Mouse (Mus musculus): ENCODE measurements around the gene Cuedc2. TPM values are rescaled to one million over a fixed set of nuclear protein-coding genes. Genes with fewer than 3 reads are reported as not detected.

Cuedc2 gene
- polyA plus RNA-seq, 1 experiment from 2014 or later: 67.3 TPM

DNA sequence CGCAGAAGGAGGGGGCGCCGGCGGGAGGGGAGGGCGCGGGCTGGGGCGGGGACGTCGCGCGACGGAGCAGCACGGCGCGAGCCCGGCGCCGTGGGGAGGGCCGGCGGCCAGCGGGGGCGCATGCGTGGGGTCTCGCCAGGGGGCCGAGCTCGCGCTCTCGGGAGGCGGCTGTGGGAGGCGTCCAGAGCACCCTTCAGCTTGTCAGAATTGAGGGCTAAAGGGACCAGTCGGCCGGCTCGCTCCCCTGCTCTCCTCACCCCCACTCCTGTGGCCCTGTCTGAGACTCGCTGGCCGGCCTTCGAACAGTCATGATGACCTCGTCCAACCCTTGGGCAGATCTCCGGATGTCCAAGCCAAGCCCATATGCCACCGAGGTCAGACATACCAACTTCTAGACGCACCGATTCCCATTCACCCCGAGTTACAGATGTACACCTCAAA is 20.5 kb downstream of the Cuedc2 start:
- no peak for ATAC-seq (ENCODE audit: low read depth)
- Histone ChIP-seq H3K4me3 (ENCODE audit: low read depth, low read length) (peak overlapping the region; percentile 45), H3K4me2 (ENCODE audit: low read depth, low read length) (peak overlapping the region; percentile 52), H3K27ac (ENCODE audit: low read length) (no peak overlapping the region), H3K4me1 (ENCODE audit: control insufficient read depth, low read depth, low read length) (peaks cover 52% of the 10 kb centered on the region), H3K9me3 (replicated peaks; ENCODE audit: control insufficient read depth, low read length) (no peaks in the 10 kb centered on the region), H3K27me3 (ENCODE audit: control insufficient read depth, insufficient read depth, low read depth, low read length) (peaks cover 83% of the 10 kb centered on the region), H3K9ac (ENCODE audit: low read depth, low read length) (no peak overlapping the region), H3K36me3 (ENCODE audit: control insufficient read depth, insufficient read depth) (no peaks in the 10 kb centered on the region)
- WGBS (ENCODE audit: insufficient replicate concordance): 3% methylated on average over 37 of the region's 42 CpGs

DNA sequence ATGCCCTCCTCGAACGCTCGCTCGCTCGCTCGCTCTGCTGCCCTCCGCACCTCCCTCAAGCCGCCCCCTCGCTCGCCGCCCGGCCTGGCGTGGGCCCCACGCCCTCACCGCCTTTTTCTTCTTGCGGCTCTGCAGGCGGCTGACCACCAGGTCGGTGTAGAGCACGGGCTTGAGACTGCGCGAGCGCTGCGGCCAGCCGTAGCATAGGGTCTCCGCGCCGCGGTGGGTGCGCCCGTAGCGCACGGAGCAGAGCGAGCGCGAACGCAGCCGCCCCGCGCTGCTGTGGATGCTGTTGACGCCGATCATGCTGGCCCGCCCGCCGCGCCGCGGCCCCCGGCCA is 21.0 kb downstream of the Cuedc2 start:
- Histone ChIP-seq H3K4me2 (ENCODE audit: low read depth, low read length) (peak overlapping the region; percentile 52), H3K9me3 (replicated peaks; ENCODE audit: control insufficient read depth, low read length) (no peaks in the 10 kb centered on the region), H3K9ac (ENCODE audit: low read depth, low read length) (no peak overlapping the region), H3K27ac (ENCODE audit: low read length) (no peak overlapping the region), H3K27me3 (ENCODE audit: control insufficient read depth, insufficient read depth, low read depth, low read length) (peaks cover 78% of the 10 kb centered on the region), H3K36me3 (ENCODE audit: control insufficient read depth, insufficient read depth) (no peaks in the 10 kb centered on the region; the same call in 1 of the 2 replicates), H3K4me3 (ENCODE audit: low read depth, low read length) (peak overlapping the region; percentile 45), H3K4me1 (ENCODE audit: control insufficient read depth, low read depth, low read length) (peaks cover 52% of the 10 kb centered on the region)
- 1% methylated on average over 48 of the region's 48 CpGs for WGBS (ENCODE audit: insufficient replicate concordance)
- ATAC-seq (ENCODE audit: low read depth): no peak

DNA sequence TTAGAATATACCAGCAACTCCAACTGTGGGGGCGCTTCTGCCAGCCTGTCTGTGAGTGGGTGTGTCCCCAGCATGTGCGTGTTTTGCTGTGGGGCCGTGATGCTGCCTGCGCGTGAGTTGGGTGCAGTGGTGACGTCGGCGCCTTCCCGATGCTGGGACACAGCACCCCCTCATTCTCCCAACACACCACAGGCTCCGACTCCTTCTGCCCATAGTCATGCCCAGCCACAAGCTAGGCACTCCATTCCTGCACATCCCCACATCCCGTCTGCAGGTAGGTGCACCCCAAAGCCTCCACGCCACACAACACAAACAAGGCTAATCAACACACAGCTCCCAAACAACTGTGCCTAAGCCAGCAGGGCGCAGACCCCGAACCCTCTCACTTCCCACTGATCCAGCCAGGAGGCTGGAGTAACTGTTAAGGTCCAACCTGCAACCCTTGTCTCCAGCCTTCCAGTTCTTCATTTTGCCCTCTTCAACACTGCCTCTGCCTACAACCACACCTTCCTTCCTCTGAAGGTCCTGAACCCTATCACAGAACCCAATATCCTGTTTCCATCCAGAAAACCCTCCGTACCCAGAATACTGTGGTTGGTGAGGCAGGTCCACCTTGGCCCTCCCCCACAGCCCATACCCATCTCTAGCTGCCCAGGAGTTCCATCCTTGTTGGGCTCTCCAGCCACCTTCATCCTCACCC is 21.5 kb downstream of the Cuedc2 start:
- Histone ChIP-seq H3K36me3 (ENCODE audit: control insufficient read depth, insufficient read depth) (no peaks in the 10 kb centered on the region; the same call in 1 of the 2 replicates), H3K4me3 (ENCODE audit: low read depth, low read length) (peak overlapping the region; percentile 45), H3K27ac (ENCODE audit: low read length) (no peak overlapping the region), H3K4me1 (ENCODE audit: control insufficient read depth, low read depth, low read length) (peaks cover 52% of the 10 kb centered on the region), H3K9me3 (replicated peaks; ENCODE audit: control insufficient read depth, low read length) (no peaks in the 10 kb centered on the region), H3K4me2 (ENCODE audit: low read depth, low read length) (peak overlapping the region; percentile 52; the same call in 1 of the 2 replicates), H3K27me3 (ENCODE audit: control insufficient read depth, insufficient read depth, low read depth, low read length) (peaks cover 73% of the 10 kb centered on the region), H3K9ac (ENCODE audit: low read depth, low read length) (no peak overlapping the region)
- WGBS (ENCODE audit: insufficient replicate concordance): 30% methylated on average over 15 of the region's 15 CpGs
- ATAC-seq (ENCODE audit: low read depth): no peak

DNA sequence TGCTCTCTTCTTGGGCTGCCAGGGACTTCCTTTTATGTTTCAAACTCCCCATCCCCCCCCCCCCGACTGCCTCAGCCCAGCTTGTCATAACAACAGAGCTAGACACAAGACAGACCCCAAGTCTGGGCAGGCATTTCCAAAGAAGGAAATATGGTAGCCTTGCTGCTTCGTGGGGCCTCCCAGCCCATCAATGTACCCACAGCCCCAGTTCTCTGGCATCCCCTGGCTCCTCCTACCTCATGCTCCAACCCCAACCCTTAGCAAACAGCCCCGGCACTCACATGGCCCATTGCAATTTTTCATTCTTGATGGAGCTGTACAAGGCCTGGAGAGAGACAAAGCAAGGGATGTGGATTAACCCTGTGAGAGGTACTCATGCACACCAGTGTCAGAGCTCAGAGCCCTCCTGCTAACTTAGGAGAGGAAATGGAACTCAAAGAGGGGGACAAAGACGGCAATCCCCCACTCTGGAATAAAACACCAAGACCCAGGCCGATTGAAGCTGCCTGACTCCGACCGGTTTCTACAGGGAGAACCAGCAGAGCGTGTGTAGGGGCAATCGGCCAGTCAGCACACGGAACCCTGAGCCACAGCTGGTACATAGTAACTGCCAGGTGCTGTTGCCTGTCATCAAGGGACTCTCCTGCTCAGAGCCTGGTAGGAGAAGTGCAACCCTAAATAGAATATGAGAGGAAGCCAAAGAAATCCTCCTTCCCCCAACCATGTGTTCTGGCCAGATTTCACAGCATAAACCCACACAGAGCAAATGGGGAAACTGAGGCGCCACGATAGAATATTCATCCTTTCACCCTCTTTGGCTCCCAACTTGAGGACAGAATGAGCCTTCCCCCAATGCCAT is 22.5 kb downstream of the Cuedc2 start:
- Histone ChIP-seq H3K4me1 (ENCODE audit: control insufficient read depth, low read depth, low read length) (peaks cover 52% of the 10 kb centered on the region), H3K27ac (ENCODE audit: low read length) (peak overlapping the region; percentile 94), H3K9ac (ENCODE audit: low read depth, low read length) (peak overlapping the region; percentile 66), H3K36me3 (ENCODE audit: control insufficient read depth, insufficient read depth) (peaks cover 2% of the 10 kb centered on the region), H3K4me3 (ENCODE audit: low read depth, low read length) (peak overlapping the region; percentile 48), H3K27me3 (ENCODE audit: control insufficient read depth, insufficient read depth, low read depth, low read length) (peaks cover 63% of the 10 kb centered on the region), H3K9me3 (replicated peaks; ENCODE audit: control insufficient read depth, low read length) (no peaks in the 10 kb centered on the region), H3K4me2 (ENCODE audit: low read depth, low read length) (peak overlapping the region; percentile 85)
- ATAC-seq (ENCODE audit: low read depth): peak; percentile 20; the same call in 1 of the 2 replicates
- 42% methylated on average over 12 of the region's 12 CpGs for WGBS (ENCODE audit: insufficient replicate concordance)

DNA sequence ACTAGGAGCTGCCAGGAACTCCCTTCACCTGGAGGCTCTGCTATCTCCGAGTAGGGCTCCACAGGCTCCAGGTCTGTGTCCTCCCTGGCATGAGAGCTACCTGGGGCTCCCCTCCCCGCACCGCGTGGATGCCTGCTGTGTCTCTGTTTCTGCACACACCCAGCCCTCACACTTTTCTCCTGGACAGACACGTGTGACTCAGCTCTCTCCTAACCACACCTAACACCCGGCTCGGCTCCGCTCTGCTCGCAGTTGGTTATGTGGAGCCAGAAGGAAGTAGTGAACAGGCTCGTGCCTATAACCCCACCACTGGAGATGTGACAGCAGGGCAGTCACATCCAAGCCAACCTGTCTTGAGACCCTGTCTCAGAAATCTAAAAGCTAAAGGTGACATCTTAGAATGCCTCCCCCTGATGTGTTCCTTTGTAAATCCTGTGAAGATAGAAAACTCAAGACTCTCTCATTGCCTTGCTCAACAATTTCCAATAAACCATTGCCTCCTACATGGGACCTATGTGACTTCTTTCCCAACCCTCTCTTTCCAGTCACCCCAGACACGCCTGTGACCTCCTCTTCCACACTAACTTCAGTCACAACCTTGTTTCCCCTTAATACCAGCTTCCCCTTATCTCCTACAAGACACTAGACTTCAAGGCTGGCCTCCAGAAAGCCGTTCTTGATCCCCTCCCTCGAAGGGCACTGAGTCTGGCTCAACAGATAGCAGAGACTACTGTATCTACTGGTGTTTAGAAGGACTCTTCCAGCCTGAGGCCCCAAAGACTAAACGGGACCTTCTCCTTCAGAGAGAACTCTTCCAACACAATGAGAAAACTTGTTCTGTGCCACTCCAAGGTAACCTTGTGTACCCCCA is 23.4 kb downstream of the Cuedc2 start:
- peak overlapping the region; percentile 66 for H3K9ac ChIP-seq (ENCODE audit: low read depth, low read length)
- no peaks in the 10 kb centered on the region for H3K9me3 ChIP-seq (replicated peaks; ENCODE audit: control insufficient read depth, low read length)
- peak; percentile 88 for ATAC-seq (ENCODE audit: low read depth)
- H3K4me2 ChIP-seq (ENCODE audit: low read depth, low read length): peak overlapping the region; percentile 85
- 2% methylated on average over 14 of the region's 14 CpGs for WGBS (ENCODE audit: insufficient replicate concordance)
- peak overlapping the region; percentile 94 for H3K27ac ChIP-seq (ENCODE audit: low read length)
- H3K36me3 ChIP-seq (ENCODE audit: control insufficient read depth, insufficient read depth): peaks cover 6% of the 10 kb centered on the region
- H3K27me3 ChIP-seq (ENCODE audit: control insufficient read depth, insufficient read depth, low read depth, low read length): peaks cover 54% of the 10 kb centered on the region
- peaks cover 52% of the 10 kb centered on the region for H3K4me1 ChIP-seq (ENCODE audit: control insufficient read depth, low read depth, low read length)
- peak overlapping the region; percentile 48 for H3K4me3 ChIP-seq (ENCODE audit: low read depth, low read length)

- peak; percentile 51 for ATAC-seq (ENCODE audit: low read depth)
- 11% methylated on average over 18 of the region's 18 CpGs for WGBS (ENCODE audit: insufficient replicate concordance)
- no peaks in the 10 kb centered on the region for H3K9me3 ChIP-seq (replicated peaks; ENCODE audit: control insufficient read depth, low read length)
- H3K27ac ChIP-seq (ENCODE audit: low read length): peak overlapping the region; percentile 94
- peaks cover 44% of the 10 kb centered on the region for H3K27me3 ChIP-seq (ENCODE audit: control insufficient read depth, insufficient read depth, low read depth, low read length)
- H3K9ac ChIP-seq (ENCODE audit: low read depth, low read length): peak overlapping the region; percentile 62
- peaks cover 54% of the 10 kb centered on the region for H3K4me1 ChIP-seq (ENCODE audit: control insufficient read depth, low read depth, low read length)
- peaks cover 6% of the 10 kb centered on the region for H3K36me3 ChIP-seq (ENCODE audit: control insufficient read depth, insufficient read depth)
- H3K4me2 ChIP-seq (ENCODE audit: low read depth, low read length): peak overlapping the region; percentile 85
- peak overlapping the region; percentile 48 for H3K4me3 ChIP-seq (ENCODE audit: low read depth, low read length)
Observed at GRCm38 (mm10) chr19:46314151-46314601, 24.3 kb downstream of the Cuedc2 start.

DNA sequence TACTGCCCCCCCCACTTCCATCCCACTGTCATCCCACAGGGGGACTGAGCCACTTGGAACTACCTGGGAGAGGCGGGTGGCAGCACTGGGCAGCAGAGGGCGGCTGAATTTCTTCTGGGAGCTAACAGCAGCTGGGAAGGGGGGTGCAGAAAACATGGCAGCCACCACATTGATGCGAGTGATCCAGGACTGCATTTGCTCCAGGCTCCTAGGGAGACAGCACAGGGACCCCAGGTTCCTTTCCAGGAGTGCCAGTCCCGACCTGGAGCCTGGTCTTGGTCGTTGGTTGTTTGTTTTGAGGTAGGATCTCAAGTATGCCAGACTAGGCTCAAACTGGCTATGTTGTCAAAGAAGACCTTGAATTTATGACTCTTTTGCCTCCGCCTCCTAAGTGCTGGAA is 24.9 kb downstream of the Cuedc2 start:
- Histone ChIP-seq H3K27me3 (ENCODE audit: control insufficient read depth, insufficient read depth, low read depth, low read length) (peaks cover 39% of the 10 kb centered on the region), H3K4me3 (ENCODE audit: low read depth, low read length) (peak overlapping the region; percentile 48), H3K36me3 (ENCODE audit: control insufficient read depth, insufficient read depth) (peaks cover 6% of the 10 kb centered on the region), H3K4me1 (ENCODE audit: control insufficient read depth, low read depth, low read length) (peaks cover 58% of the 10 kb centered on the region), H3K9ac (ENCODE audit: low read depth, low read length) (peak overlapping the region; percentile 62; the same call in 1 of the 2 replicates), H3K4me2 (ENCODE audit: low read depth, low read length) (peak overlapping the region; percentile 85), H3K9me3 (replicated peaks; ENCODE audit: control insufficient read depth, low read length) (no peaks in the 10 kb centered on the region), H3K27ac (ENCODE audit: low read length) (peak overlapping the region; percentile 94)
- WGBS (ENCODE audit: insufficient replicate concordance): 63% methylated on average over 6 of the region's 6 CpGs
- no peak for ATAC-seq (ENCODE audit: low read depth)

DNA sequence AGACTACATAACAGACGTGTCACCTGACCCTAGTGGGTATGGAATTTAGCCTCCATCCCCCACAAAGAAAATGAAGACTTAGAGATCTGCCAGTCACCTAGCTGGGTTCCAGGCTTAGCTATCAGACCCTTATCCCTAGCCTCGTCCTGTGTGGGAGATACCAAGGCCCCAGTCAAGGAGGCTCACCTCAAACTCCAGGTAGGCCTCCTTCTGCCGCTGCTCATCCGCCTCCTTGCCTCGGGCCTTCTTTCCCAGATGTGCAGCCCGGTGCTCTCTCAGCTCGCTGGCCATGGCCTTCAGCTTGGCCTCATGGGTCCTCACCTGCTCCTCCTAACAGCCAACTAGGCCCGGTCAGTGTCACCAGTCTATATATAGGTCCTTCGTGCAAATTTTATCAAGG is 25.4 kb downstream of the Cuedc2 start:
- Histone ChIP-seq H3K4me1 (ENCODE audit: control insufficient read depth, low read depth, low read length) (peaks cover 61% of the 10 kb centered on the region), H3K4me2 (ENCODE audit: low read depth, low read length) (peak overlapping the region; percentile 85; the same call in 1 of the 2 replicates), H3K27me3 (ENCODE audit: control insufficient read depth, insufficient read depth, low read depth, low read length) (peaks cover 34% of the 10 kb centered on the region), H3K27ac (ENCODE audit: low read length) (peak overlapping the region; percentile 48; the same call in 1 of the 2 replicates), H3K4me3 (ENCODE audit: low read depth, low read length) (no peak overlapping the region), H3K9me3 (replicated peaks; ENCODE audit: control insufficient read depth, low read length) (no peaks in the 10 kb centered on the region), H3K9ac (ENCODE audit: low read depth, low read length) (peak overlapping the region; percentile 62; the same call in 1 of the 2 replicates), H3K36me3 (ENCODE audit: control insufficient read depth, insufficient read depth) (peaks cover 6% of the 10 kb centered on the region)
- 81% methylated on average over 9 of the region's 9 CpGs for WGBS (ENCODE audit: insufficient replicate concordance)
- ATAC-seq (ENCODE audit: low read depth): no peak
